Mouse (Mus musculus): ENCODE results near the gene Cnr2. TPM values are rescaled to one million over a fixed set of nuclear protein-coding genes. Genes with fewer than 3 reads are reported as not detected.
A peak's percentile ranks its signal among the peaks of the same experiment; 100 is the strongest.
"Not testable (repeated sequence)": the region's sequence is repeated elsewhere in the genome, so short reads cannot be mapped to it uniquely, and the experiment has no call there.

Gene Cnr2
- total and polyA plus RNA-seq, 3 experiments: 0.23 to 0.88 (median 0.59) TPM

- peak overlapping the region; percentile 9; the same call in 1 of the 2 replicates for H3K27ac ChIP-seq
- TF ChIP-seq CTCF (IDR thresholded peaks at IDR 0.05) (no peak), POLR2A (IDR thresholded peaks at IDR 0.05; ENCODE audit: insufficient read depth, low read depth, low read length) (no peak), EP300 (IDR thresholded peaks at IDR 0.05; ENCODE audit: insufficient read depth, low read depth, low read length) (no peak)
- H3K4me1 ChIP-seq (ENCODE audit: control insufficient read depth, insufficient read depth, low read length): no peaks in the 10 kb centered on the region; the same call in 1 of the 2 replicates
Measured at GRCm38 (mm10) chr4:135934708-135935500, 39.7 kb downstream of the Cnr2 start.

GRCm38 (mm10) chr4:135935502-135935901, 40.3 kb downstream of the Cnr2 start:
- Histone ChIP-seq H3K79me2 (replicated peaks; ENCODE audit: control insufficient read depth, insufficient read depth, low read length) (no peaks in the 10 kb centered on the region), H3K4me3 (no peak overlapping the region), H3K4me1 (ENCODE audit: control insufficient read depth, insufficient read depth, low read length) (no peaks in the 10 kb centered on the region; the same call in 1 of the 2 replicates), H3K36me3 (ENCODE audit: control insufficient read depth, insufficient read depth, low read length) (no peaks in the 10 kb centered on the region), H3K27ac (peak overlapping the region; percentile 9; the same call in 1 of the 2 replicates), H3K27me3 (ENCODE audit: control insufficient read depth, insufficient read depth, low read length) (no peaks in the 10 kb centered on the region), H3K9ac (ENCODE audit: low read depth, low read length) (no peak overlapping the region)
- no peak for TF ChIP-seq POLR2A (IDR thresholded peaks at IDR 0.05; ENCODE audit: insufficient read depth, low read depth, low read length)
- TF ChIP-seq EP300 (IDR thresholded peaks at IDR 0.05; ENCODE audit: insufficient read depth, low read depth, low read length): no peak
- no peak for TF ChIP-seq CTCF (IDR thresholded peaks at IDR 0.05)
- 41% methylated on average over 5 of the region's 5 CpGs for WGBS
- DNase-seq: peak; percentile 51 to 52
- intact Hi-C loops (cut with DNase I): no loop called here

More at GRCm38 (mm10) chr4:135934708-135935500, 39.7 kb downstream of the Cnr2 start:
- WGBS: 49% methylated on average over 12 of the region's 12 CpGs
- no peak overlapping the region for H3K9ac ChIP-seq (ENCODE audit: low read depth, low read length)
- H3K36me3 ChIP-seq (ENCODE audit: control insufficient read depth, insufficient read depth, low read length): no peaks in the 10 kb centered on the region
- no peak for DNase-seq
- H3K79me2 ChIP-seq (replicated peaks; ENCODE audit: control insufficient read depth, insufficient read depth, low read length): no peaks in the 10 kb centered on the region
- H3K27me3 ChIP-seq (ENCODE audit: control insufficient read depth, insufficient read depth, low read length): no peaks in the 10 kb centered on the region
- H3K4me3 ChIP-seq: no peak overlapping the region
- intact Hi-C loops (cut with DNase I): loop anchor here (5.0 kb wide), 1 partner anchor 228 kb away; no protein-coding TSS in a partner anchor

GRCm38 (mm10) chr4:135938858-135939257, 43.7 kb downstream of the Cnr2 start:
- intact Hi-C loops (cut with DNase I): no loop called here
- TF ChIP-seq CTCF (IDR thresholded peaks at IDR 0.05): no peak
- no peak for TF ChIP-seq EP300 (IDR thresholded peaks at IDR 0.05; ENCODE audit: insufficient read depth, low read depth, low read length)
- DNase-seq: no peak
- no peaks in the 10 kb centered on the region for H3K79me2 ChIP-seq (replicated peaks; ENCODE audit: control insufficient read depth, insufficient read depth, low read length)
- 85% methylated on average over 7 of the region's 7 CpGs for WGBS
- H3K4me1 ChIP-seq (ENCODE audit: control insufficient read depth, insufficient read depth, low read length): peaks cover 2% of the 10 kb centered on the region; the same call in 1 of the 2 replicates
- H3K9ac ChIP-seq (ENCODE audit: low read depth, low read length): no peak overlapping the region
- H3K27ac ChIP-seq: no peak overlapping the region
- H3K4me3 ChIP-seq: no peak overlapping the region
- no peaks in the 10 kb centered on the region for H3K27me3 ChIP-seq (ENCODE audit: control insufficient read depth, insufficient read depth, low read length)
- no peaks in the 10 kb centered on the region for H3K36me3 ChIP-seq (ENCODE audit: control insufficient read depth, insufficient read depth, low read length)

- intact Hi-C loops (cut with DNase I): loop anchor here (5.0 kb wide), 1 partner anchor 139 kb away; no protein-coding TSS in a partner anchor
- not testable (repeated sequence) for H3K4me1 ChIP-seq (ENCODE audit: control insufficient read depth, insufficient read depth, low read length); H3K4me3 ChIP-seq; H3K9ac ChIP-seq (ENCODE audit: low read depth, low read length); H3K79me2 ChIP-seq (replicated peaks; ENCODE audit: control insufficient read depth, insufficient read depth, low read length); H3K27ac ChIP-seq; H3K27me3 ChIP-seq (ENCODE audit: control insufficient read depth, insufficient read depth, low read length); DNase-seq; H3K36me3 ChIP-seq (ENCODE audit: control insufficient read depth, insufficient read depth, low read length)
- TF ChIP-seq CTCF (IDR thresholded peaks at IDR 0.05): peak; percentile 61
- 88% methylated on average over 8 of the region's 8 CpGs for WGBS
Measured at GRCm38 (mm10) chr4:135941026-135941425, 45.8 kb downstream of the Cnr2 start.

DNA sequence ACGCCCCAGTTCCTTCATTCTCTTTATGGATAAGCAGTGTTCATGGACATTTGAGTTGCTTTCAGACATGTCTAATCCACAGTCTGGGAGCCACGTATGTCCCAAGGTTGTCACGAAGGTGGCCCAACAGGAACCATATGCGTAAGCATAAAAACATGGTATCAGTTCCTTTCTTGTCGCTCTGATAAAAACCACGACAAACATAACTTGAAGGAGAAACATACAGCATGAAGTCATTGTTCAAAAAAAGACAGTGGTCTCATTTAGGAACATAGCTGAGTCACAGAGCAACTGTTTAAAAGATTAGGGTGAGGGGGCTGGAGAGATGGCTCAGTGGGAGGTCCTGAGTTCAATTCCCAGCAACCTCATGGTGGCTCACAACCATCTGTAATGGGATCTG, 47.0 kb downstream of the Cnr2 start:
- H3K4me1 ChIP-seq (ENCODE audit: control insufficient read depth, insufficient read depth, low read length): peaks cover 7% of the 10 kb centered on the region; the same call in 1 of the 2 replicates

DNA sequence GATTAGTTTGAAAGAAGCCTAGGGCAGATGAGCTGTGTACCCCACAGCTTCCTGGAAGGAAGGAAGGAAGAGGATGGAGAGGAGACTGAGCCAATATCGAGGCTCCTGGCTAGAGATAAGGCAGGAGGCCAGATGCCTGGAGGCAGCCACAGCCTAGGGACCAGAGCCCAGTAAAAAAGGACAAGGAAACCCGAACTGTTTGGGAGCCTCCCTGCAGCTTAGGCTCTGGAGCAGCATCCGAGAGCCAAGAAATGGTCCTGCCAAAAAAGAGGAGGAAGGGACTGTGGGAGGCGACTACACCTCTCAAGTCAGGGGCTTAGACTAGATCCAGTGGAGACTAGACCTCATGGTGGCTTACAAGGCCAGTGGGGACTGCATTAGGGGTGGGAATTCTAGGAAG, 48.2 kb downstream of the Cnr2 start:
- WGBS: 27% methylated on average over 4 of the region's 4 CpGs
- H3K9ac ChIP-seq (ENCODE audit: low read depth, low read length): no peak overlapping the region
- peaks cover 7% of the 10 kb centered on the region for H3K4me1 ChIP-seq (ENCODE audit: control insufficient read depth, insufficient read depth, low read length)
- H3K27me3 ChIP-seq (ENCODE audit: control insufficient read depth, insufficient read depth, low read length): no peaks in the 10 kb centered on the region
- no peaks in the 10 kb centered on the region for H3K36me3 ChIP-seq (ENCODE audit: control insufficient read depth, insufficient read depth, low read length)
- H3K79me2 ChIP-seq (replicated peaks; ENCODE audit: control insufficient read depth, insufficient read depth, low read length): no peaks in the 10 kb centered on the region
- H3K4me3 ChIP-seq: no peak overlapping the region
- peak overlapping the region; percentile 55 for H3K27ac ChIP-seq
- TF ChIP-seq POLR2A (IDR thresholded peaks at IDR 0.05; ENCODE audit: insufficient read depth, low read depth, low read length) (no peak), EP300 (IDR thresholded peaks at IDR 0.05; ENCODE audit: insufficient read depth, low read depth, low read length) (no peak), CTCF (IDR thresholded peaks at IDR 0.05) (no peak)
- peak; percentile 47 for DNase-seq
- intact Hi-C loops (cut with DNase I): loop anchor here (5.0 kb wide), 1 partner anchor 141 kb away; no protein-coding TSS in a partner anchor

More for the DNA sequence above, 47.0 kb downstream of the Cnr2 start:
- no peak for DNase-seq
- TF ChIP-seq EP300 (IDR thresholded peaks at IDR 0.05; ENCODE audit: insufficient read depth, low read depth, low read length): no peak
- TF ChIP-seq CTCF (IDR thresholded peaks at IDR 0.05): no peak
- WGBS: 47% methylated on average over 6 of the region's 6 CpGs
- no peak overlapping the region for H3K9ac ChIP-seq (ENCODE audit: low read depth, low read length)
- intact Hi-C loops (cut with DNase I): loop anchor here (5.0 kb wide), 1 partner anchor 140 kb away; no protein-coding TSS in a partner anchor
- no peak overlapping the region for H3K27ac ChIP-seq
- H3K4me3 ChIP-seq: no peak overlapping the region
- H3K36me3 ChIP-seq (ENCODE audit: control insufficient read depth, insufficient read depth, low read length): no peaks in the 10 kb centered on the region
- no peaks in the 10 kb centered on the region for H3K79me2 ChIP-seq (replicated peaks; ENCODE audit: control insufficient read depth, insufficient read depth, low read length)
- H3K27me3 ChIP-seq (ENCODE audit: control insufficient read depth, insufficient read depth, low read length): no peaks in the 10 kb centered on the region
